Mouse (Mus musculus) gastrocnemius, adult 2 months (tissue): ENCODE results near the gene Zswim3. TPM values are rescaled to one million over a fixed set of nuclear protein-coding genes. Genes with fewer than 3 reads are reported as not detected.

Experiments
- DNase-seq: peaks from one replicate; pipeline ENCODE4 v3.0.0; 2022
- H3K27ac ChIP-seq: fragments of 200-600 bp; 2 replicates; pipeline ENCODE4 v1.8.1; 2022; ENCODE audit warnings: mild to moderate bottlenecking
- H3K4me3 ChIP-seq: fragments of 200-600 bp; 2 replicates; pipeline ENCODE4 v1.8.1; 2022; ENCODE audit warnings: mild to moderate bottlenecking, moderate library complexity
- CTCF ChIP-seq: fragments of 200-600 bp; IDR thresholded peaks from 2 replicates; pipeline ENCODE4 v1.8.1; 2022; ENCODE audit warnings: antibody characterized with exemption, mild to moderate bottlenecking, moderate library complexity
- intact Hi-C: fragments of 180-260 bp; cut with DNase I; formaldehyde crosslinking; loops from one replicate; pipeline ENCODE4 v1.15.1; 2025
- total RNA-seq, 2 experiments: library from RNA; stranded (reverse); gene quantifications; 2 replicates each; pipeline ENCODE4 v1.2.3; 2021

The Zswim3 gene
- total RNA-seq, 2 experiments from 2014 or later, result 1.2 to 1.4 TPM

DNA sequence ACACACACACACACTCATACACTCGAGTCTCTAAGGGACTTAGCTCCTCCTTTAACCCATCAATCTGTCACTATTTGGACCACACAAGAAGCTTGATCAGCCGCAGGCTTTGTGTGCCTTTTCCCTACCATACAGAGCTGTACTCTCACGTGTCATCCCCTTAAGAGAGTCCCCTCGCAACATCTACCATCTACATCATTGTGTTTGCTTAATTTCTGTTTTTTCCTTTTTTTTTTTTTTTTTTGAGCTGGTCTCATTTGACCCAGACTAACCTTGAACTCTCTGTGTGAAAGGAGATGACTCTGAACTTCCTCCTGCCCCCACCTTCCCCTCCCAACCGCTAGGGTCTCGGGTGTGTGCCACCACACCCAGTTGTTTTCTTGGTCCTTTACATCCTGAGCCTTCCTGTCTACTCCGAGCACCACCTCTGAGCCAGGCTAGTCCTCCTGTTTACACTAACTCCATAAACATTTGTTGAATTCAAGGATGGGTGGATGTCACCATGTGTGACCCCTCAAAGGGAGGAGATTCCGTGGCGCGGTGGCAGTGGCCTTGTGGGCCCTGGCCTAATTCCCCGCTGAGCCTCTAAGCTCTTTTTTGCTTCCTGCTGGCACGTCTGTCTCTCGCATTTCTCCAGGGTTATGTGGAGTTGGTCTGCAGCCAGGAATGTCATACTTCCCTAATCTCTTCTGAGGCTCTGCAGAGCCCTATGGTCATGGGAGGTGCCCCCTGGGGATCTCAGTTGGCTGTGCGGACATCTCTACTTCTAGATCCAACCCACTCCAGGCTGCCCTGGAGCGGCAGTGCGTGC is 62.0 kb downstream of the Zswim3 start:
- Histone ChIP-seq H3K4me3 (no peak overlapping the region), H3K27ac (peak overlapping the region; percentile 72)
- peak; percentile 59 for DNase-seq
- TF ChIP-seq CTCF, result no peak
- intact Hi-C loops, result no loop called here

DNA sequence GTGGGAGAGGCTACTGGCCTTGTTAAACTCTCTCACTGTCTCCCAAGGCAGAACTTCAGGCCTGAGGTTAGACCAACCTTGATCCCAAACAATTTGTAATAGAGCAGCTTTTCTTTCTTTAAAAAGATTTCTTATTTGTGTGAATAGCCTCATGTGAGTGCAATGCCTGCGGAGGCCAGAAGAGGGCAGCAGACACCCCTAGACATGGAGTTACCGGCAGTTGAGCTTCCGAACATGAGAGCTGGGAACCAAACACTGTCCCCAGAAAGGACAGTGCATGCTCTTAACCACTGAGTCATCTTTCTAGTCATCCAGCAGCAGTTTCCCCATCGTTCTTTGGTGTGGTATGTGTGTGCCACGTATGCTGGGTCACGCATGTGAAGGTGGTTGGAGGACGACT is 62.7 kb downstream of the Zswim3 start:
- peak; percentile 32 for DNase-seq

DNA sequence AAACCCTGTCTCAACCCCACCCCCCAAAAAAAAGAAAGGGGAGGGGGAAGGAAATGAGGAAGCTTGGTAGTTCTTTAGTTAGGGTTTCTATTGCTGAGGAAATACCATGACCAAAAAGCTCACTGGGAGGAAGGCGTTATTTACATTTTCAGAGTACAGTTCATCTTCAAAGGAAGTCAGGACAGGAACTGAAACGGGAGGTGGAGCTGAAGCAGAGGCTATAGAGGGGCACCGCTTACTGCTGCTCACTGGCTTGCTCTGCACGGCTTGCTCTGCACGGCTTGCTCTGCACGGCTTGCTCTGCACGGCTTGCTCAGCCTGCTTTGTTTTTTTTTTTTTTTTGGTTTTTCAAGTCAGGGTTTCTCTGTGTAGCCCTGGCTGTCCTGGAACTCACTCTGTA is 63.6 kb downstream of the Zswim3 start:
- peak; percentile 20 for DNase-seq
- Histone ChIP-seq H3K4me3 (no peak overlapping the region), H3K27ac (0 out of 2 replicates have a peak overlapping the region, but pooled peaks have one; percentile 72)
- intact Hi-C loops, result no loop called here
- TF ChIP-seq CTCF, result no peak

More for the DNA sequence above, 62.7 kb downstream of the Zswim3 start:
- peak; percentile 66 for TF ChIP-seq CTCF
- Histone ChIP-seq H3K4me3 (no peak overlapping the region), H3K27ac (peak overlapping the region; percentile 72)
- intact Hi-C loops, result no loop called here

Other genes with a start within 250 kb of the Zswim3 start
- gene Wfdc2, start 242.7 kb upstream of the Zswim3 start, total RNA-seq, result not detected
- not detected for gene Spint3, start 231.6 kb upstream of the Zswim3 start, total RNA-seq
- not detected for gene Wfdc6a, start 219.7 kb upstream of the Zswim3 start, total RNA-seq
- gene Eppin, start 211.5 kb upstream of the Zswim3 start, total RNA-seq, result not detected
- gene Wfdc6b, start 191.6 kb upstream of the Zswim3 start, total RNA-seq, result not detected
- gene Wfdc8, start 191.5 kb upstream of the Zswim3 start, total RNA-seq, result not detected
- not detected for gene Wfdc16, start 166.3 kb upstream of the Zswim3 start, total RNA-seq
- not detected for gene Wfdc10, start 149.1 kb upstream of the Zswim3 start, total RNA-seq
- not detected for gene Wfdc9, start 148.5 kb upstream of the Zswim3 start, total RNA-seq
- not detected for gene Wfdc11, start 131.0 kb upstream of the Zswim3 start, total RNA-seq
- not detected for gene Wfdc13, start 120.0 kb upstream of the Zswim3 start, total RNA-seq
- not detected for gene Spint4, start 106.6 kb upstream of the Zswim3 start, total RNA-seq
- not detected for gene Spint5, start 89.8 kb upstream of the Zswim3 start, total RNA-seq
- gene Wfdc3, start 59.2 kb upstream of the Zswim3 start, total RNA-seq, result not detected
- gene Dnttip1, start 59.1 kb upstream of the Zswim3 start, total RNA-seq, result 10 to 100 TPM; 18.5 to 19.4 TPM
- under 1 TPM; 0.20 to 0.33 TPM for gene Ube2c, start 35.2 kb upstream of the Zswim3 start, total RNA-seq
- over 10,000 TPM; 14,820 to 17,621 TPM for gene Tnnc2, start 25.1 kb upstream of the Zswim3 start, total RNA-seq
- 10 to 100 TPM; 20.6 to 25.6 TPM for gene Snx21, start 19.3 kb upstream of the Zswim3 start, total RNA-seq
- gene Acot8, start 216 bp upstream of the Zswim3 start, total RNA-seq, result 1 to 10 TPM; 7.9 to 8.6 TPM
- gene Zswim1, start 17.6 kb downstream of the Zswim3 start, total RNA-seq, result 1 to 10 TPM; 4.6 to 4.9 TPM
- under 1 TPM in 1 of 2 experiments, not detected in 1; 0.84 TPM for gene Spata25, start 23.4 kb downstream of the Zswim3 start, total RNA-seq
- 10 to 100 TPM; 50.2 to 58.1 TPM for gene Ctsa, start 27.8 kb downstream of the Zswim3 start, total RNA-seq
- gene Neurl2, start 28.4 kb downstream of the Zswim3 start, total RNA-seq, result 10 to 100 TPM; 31.1 to 37.0 TPM
- 10 to 100 TPM; 11.4 to 20.1 TPM for gene Pltp, start 52.6 kb downstream of the Zswim3 start, total RNA-seq
- 10 to 100 TPM; 25.6 TPM for gene Pcif1, start 74.2 kb downstream of the Zswim3 start, total RNA-seq
- 10 to 100 TPM in 1 of 2 experiments, 1 to 10 TPM in 1; 9.7 to 10.5 TPM for gene Zfp335, start 106.7 kb downstream of the Zswim3 start, total RNA-seq
- gene Mmp9, start 135.7 kb downstream of the Zswim3 start, total RNA-seq, result 1 to 10 TPM in 1 of 2 experiments, under 1 TPM in 1; 0.46 to 1.1 TPM
- gene Slc12a5, start 155.7 kb downstream of the Zswim3 start, total RNA-seq, result under 1 TPM; 0.36 to 0.53 TPM
- gene Ncoa5, start 229.8 kb downstream of the Zswim3 start, total RNA-seq, result 10 to 100 TPM; 13.2 to 14.6 TPM